Mouse (Mus musculus) neural tube, embryonic 14.5 days (tissue): Measurements from ENCODE around the gene Sept9. TPM values are rescaled to one million over a fixed set of nuclear protein-coding genes. Genes with fewer than 3 reads are reported as not detected.
A peak's percentile ranks its signal among the peaks of the same experiment; 100 is the strongest.

ENCODE experiments used
- ATAC-seq: fragments of 200-750 bp; cut with Nextera tagmentation; 2 replicates; pipeline ENCODE4 v1.8.0; 2017; ENCODE audit warnings: low read depth, mild to moderate bottlenecking, moderate TSS enrichment, moderate library complexity
- H3K27ac ChIP-seq: fragments of 300-500 bp; sonication (generic); 2 replicates; pipeline ENCODE4 v1.5.1; 2014; ENCODE audit warnings: low read depth, mild to moderate bottlenecking, control low read depth, low read length, moderate library complexity, mixed read lengths
- H3K27me3 ChIP-seq: fragments of 300-500 bp; sonication (generic); 2 replicates; pipeline ENCODE4 v1.6.1; 2014; ENCODE audit warnings: low read length; ENCODE audit not compliant: control insufficient read depth, insufficient read depth
- H3K36me3 ChIP-seq: fragments of 300-500 bp; sonication (generic); 2 replicates; pipeline ENCODE4 v1.6.1; 2014; ENCODE audit warnings: low read length, mixed read lengths; ENCODE audit not compliant: control insufficient read depth, insufficient read depth
- H3K4me1 ChIP-seq: fragments of 300-500 bp; sonication (generic); 2 replicates; pipeline ENCODE4 v1.6.1; 2014; ENCODE audit warnings: low read length; ENCODE audit not compliant: control insufficient read depth, insufficient read depth
- H3K4me2 ChIP-seq: fragments of 300-500 bp; sonication (generic); 2 replicates; pipeline ENCODE4 v1.6.1; 2014; ENCODE audit warnings: mild to moderate bottlenecking, low read depth, low read length, control low read depth
- H3K4me3 ChIP-seq: fragments of 300-500 bp; sonication (generic); 2 replicates; pipeline ENCODE4 v1.5.1; 2014; ENCODE audit warnings: low read depth, low read length, control low read depth, mixed read lengths
- H3K9ac ChIP-seq: fragments of 300-500 bp; sonication (generic); replicated peaks from 2 replicates; pipeline ENCODE4 v1.6.1; 2014; ENCODE audit warnings: low read depth, mild to moderate bottlenecking, control low read depth, low read length, mixed read lengths
- H3K9me3 ChIP-seq: fragments of 300-500 bp; sonication (generic); 2 replicates; pipeline ENCODE4 v1.6.1; 2016; ENCODE audit warnings: low read length; ENCODE audit not compliant: control insufficient read depth
- WGBS: fragments of 180-500 bp; shearing (Covaris S2); extraction: QIAGEN DNeasy Blood & Tissue Kit; methylation state at CpG from one replicate; pipeline ENCODE4 v1.1.7; 2014; 5-methylcytosine and 5-hydroxymethylcytosine counted together
- polyA plus RNA-seq: library from polyadenylated mRNA; unstranded; fragments of >200 nt; fragmentation: Nextera tagmentation; extraction: Ambion mirVana; gene quantifications from 2 replicates; pipeline ENCODE4 v1.2.1, GENCODE M21; 2014

The Sept9 gene
- polyA plus RNA-seq, 1 experiment from 2014 or later, result 70.6 TPM

- H3K27ac ChIP-seq, result no peak overlapping the region
- no peaks in the 10 kb centered on the region for H3K9me3 ChIP-seq
- peaks cover 19% of the 10 kb centered on the region for H3K4me1 ChIP-seq
- H3K27me3 ChIP-seq, result no peaks in the 10 kb centered on the region
- ATAC-seq, result no peak
- no peak overlapping the region for H3K4me2 ChIP-seq
- 75% methylated on average over 3 of the region's 3 CpGs for WGBS
- no peak overlapping the region for H3K4me3 ChIP-seq
- H3K9ac ChIP-seq, result no peak overlapping the region
- no peaks in the 10 kb centered on the region for H3K36me3 ChIP-seq
These were observed 197.5 kb downstream of the Sept9 start for GRCm38 (mm10) chr11:117396929-117397328.

GRCm38 (mm10) chr11:117397755-117398154 lies 198.3 kb downstream of the Sept9 start:
- WGBS, result 37% methylated on average over 4 of the region's 4 CpGs
- peak; percentile 31; the same call in 1 of the 2 replicates for ATAC-seq
- H3K9me3 ChIP-seq, result no peaks in the 10 kb centered on the region
- no peak overlapping the region for H3K4me2 ChIP-seq
- no peak overlapping the region for H3K27ac ChIP-seq
- no peak overlapping the region for H3K4me3 ChIP-seq
- H3K9ac ChIP-seq, result no peak overlapping the region
- H3K27me3 ChIP-seq, result no peaks in the 10 kb centered on the region
- no peaks in the 10 kb centered on the region for H3K36me3 ChIP-seq
- H3K4me1 ChIP-seq, result peaks cover 19% of the 10 kb centered on the region

DNA sequence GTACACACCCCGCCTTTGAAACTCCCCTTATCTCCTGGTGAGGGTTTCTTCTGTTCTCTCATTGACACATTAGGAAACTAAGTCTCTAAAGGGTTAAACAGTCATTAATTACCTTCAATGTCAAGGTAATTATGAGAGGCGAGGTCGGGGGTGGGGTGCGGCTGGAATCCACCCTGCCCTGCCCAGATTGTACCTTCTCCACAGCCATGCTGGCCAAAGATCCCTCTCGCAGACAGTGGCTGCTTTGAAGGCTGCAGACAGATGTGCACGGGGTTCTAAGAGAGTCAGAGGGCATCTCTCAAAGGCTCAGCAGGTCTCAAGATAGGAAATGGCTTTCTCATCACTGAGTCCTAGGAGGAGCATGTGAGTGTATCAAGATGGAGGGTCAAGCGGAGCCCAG lies 198.7 kb downstream of the Sept9 start:
- no peak overlapping the region for H3K9ac ChIP-seq

DNA sequence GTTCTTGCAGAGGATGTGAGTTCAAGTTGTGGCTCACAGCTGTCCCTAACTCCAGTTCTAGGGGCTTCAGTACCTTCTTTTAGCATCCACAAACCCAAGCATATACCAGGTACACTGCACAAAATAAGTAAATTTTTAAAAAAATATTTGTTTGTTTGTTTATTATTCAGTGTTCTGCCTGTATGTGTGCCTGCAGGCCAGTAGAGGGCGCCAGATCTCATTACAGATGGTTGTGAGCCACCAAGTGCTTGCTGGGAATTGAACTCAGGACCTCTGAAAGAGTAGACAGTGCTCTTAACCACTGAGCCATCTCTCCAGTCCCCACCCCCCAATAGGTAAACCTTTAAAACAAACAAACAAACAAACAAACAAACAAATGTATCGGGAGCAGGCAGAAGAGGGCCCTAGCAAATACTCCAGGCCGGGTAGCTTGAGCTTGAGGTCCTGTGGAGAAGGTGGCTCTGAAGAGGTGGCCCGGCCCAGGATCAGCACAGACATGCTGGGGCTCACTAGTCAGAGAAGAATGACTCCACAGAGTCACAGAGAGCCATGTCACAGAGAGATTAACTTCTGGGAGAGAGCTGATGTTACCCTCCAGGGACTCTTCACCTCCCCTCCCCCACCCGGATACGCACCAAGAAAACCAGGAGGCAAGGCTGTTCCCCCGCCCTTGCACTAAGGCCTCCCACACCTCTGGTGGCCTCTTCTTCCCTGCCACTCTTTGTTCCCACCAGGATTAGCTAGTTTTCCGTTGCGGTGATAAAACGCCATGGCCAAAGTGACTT lies 202.3 kb downstream of the Sept9 start:
- no peak for ATAC-seq

More for the DNA sequence above, 198.7 kb downstream of the Sept9 start:
- Histone ChIP-seq H3K27ac (no peak overlapping the region), H3K4me2 (no peak overlapping the region), H3K4me1 (peaks cover 19% of the 10 kb centered on the region), H3K4me3 (no peak overlapping the region), H3K36me3 (no peaks in the 10 kb centered on the region), H3K27me3 (no peaks in the 10 kb centered on the region), H3K9me3 (no peaks in the 10 kb centered on the region)
- no peak for ATAC-seq
- 42% methylated on average over 7 of the region's 7 CpGs for WGBS

DNA sequence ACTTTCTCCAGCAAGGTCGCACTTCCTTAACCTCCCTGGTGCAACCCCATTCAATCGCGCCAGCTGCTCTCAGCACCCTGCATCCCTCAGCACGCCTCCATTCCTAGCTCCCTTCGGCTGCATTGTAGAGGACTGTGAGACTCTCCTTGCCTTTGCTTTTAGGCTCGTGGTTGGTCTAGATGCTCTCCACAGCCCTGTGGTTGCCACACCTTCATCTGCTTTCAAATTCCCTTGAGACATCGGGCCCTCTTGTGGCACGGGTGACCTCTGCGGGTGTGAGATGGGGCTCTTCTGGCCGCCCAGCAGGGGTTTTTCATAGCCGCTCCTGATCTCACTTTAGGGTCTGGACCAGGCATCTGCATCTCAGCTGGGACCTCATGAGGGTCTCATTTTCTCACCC lies 203.1 kb downstream of the Sept9 start:
- no peak overlapping the region for H3K9ac ChIP-seq
- 81% methylated on average over 11 of the region's 11 CpGs for WGBS
- H3K4me2 ChIP-seq, result no peak overlapping the region
- no peak for ATAC-seq
- H3K27me3 ChIP-seq, result no peaks in the 10 kb centered on the region
- H3K4me3 ChIP-seq, result no peak overlapping the region
- H3K4me1 ChIP-seq, result peaks cover 9% of the 10 kb centered on the region
- H3K36me3 ChIP-seq, result no peaks in the 10 kb centered on the region
- H3K27ac ChIP-seq, result no peak overlapping the region
- no peaks in the 10 kb centered on the region for H3K9me3 ChIP-seq

More for the DNA sequence above, 202.3 kb downstream of the Sept9 start:
- no peak overlapping the region for H3K4me2 ChIP-seq
- H3K27me3 ChIP-seq, result no peaks in the 10 kb centered on the region
- H3K36me3 ChIP-seq, result no peaks in the 10 kb centered on the region
- H3K9me3 ChIP-seq, result no peaks in the 10 kb centered on the region
- no peak overlapping the region for H3K27ac ChIP-seq
- no peak overlapping the region for H3K9ac ChIP-seq
- peaks cover 2% of the 10 kb centered on the region for H3K4me1 ChIP-seq
- H3K4me3 ChIP-seq, result no peak overlapping the region
- WGBS, result 92% methylated on average over 10 of the region's 10 CpGs

GRCm38 (mm10) chr11:117403073-117403472 lies 203.6 kb downstream of the Sept9 start:
- no peaks in the 10 kb centered on the region for H3K9me3 ChIP-seq
- 90% methylated on average over 6 of the region's 6 CpGs for WGBS

DNA sequence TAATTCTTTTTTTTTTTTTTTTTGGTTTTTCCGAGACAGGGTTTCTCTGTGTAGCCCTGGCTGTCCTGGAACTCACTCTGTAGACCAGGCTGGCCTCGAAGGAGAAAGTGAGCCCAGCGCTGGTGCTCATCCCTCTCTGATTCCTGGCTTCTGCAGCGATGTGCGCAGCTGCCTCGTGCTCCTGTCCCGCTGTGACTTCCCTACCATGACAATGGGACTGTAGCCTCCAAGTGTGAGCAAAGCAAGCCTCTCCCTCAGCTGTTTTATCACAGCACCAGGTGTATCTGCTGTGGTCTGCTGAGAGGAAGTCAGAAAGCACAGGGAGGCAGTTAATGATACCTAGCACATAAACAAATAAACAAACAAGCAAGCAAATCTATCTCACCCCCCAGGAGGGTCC lies 204.3 kb downstream of the Sept9 start:
- WGBS, result 37% methylated on average over 7 of the region's 7 CpGs
- no peaks in the 10 kb centered on the region for H3K36me3 ChIP-seq
- H3K27me3 ChIP-seq, result no peaks in the 10 kb centered on the region
- no peak for ATAC-seq
- no peak overlapping the region for H3K27ac ChIP-seq
- no peak overlapping the region for H3K4me3 ChIP-seq
- no peaks in the 10 kb centered on the region for H3K9me3 ChIP-seq
- peaks cover 20% of the 10 kb centered on the region for H3K4me1 ChIP-seq
- H3K9ac ChIP-seq, result 0 out of 2 replicates have a peak overlapping the region, but pooled peaks have one; percentile 3
- no peak overlapping the region for H3K4me2 ChIP-seq

More at GRCm38 (mm10) chr11:117403073-117403472, 203.6 kb downstream of the Sept9 start:
- no peak overlapping the region for H3K4me3 ChIP-seq
- H3K27me3 ChIP-seq, result no peaks in the 10 kb centered on the region
- H3K36me3 ChIP-seq, result no peaks in the 10 kb centered on the region
- H3K9ac ChIP-seq, result no peak overlapping the region
- no peak for ATAC-seq
- peaks cover 13% of the 10 kb centered on the region for H3K4me1 ChIP-seq
- no peak overlapping the region for H3K27ac ChIP-seq
- no peak overlapping the region for H3K4me2 ChIP-seq

- Histone ChIP-seq H3K4me3 (no peak overlapping the region), H3K4me1 (peaks cover 37% of the 10 kb centered on the region), H3K27ac (peak overlapping the region; percentile 91), H3K4me2 (no peak overlapping the region), H3K9me3 (no peaks in the 10 kb centered on the region), H3K9ac (peak overlapping the region; percentile 39; the same call in 1 of the 2 replicates), H3K27me3 (no peaks in the 10 kb centered on the region), H3K36me3 (no peaks in the 10 kb centered on the region)
- no peak for ATAC-seq
- WGBS, result 83% methylated on average over 1 of the region's 1 CpGs
These were observed 207.2 kb downstream of the Sept9 start for GRCm38 (mm10) chr11:117406711-117407110.

GRCm38 (mm10) chr11:117407196-117407595 lies 207.7 kb downstream of the Sept9 start:
- Histone ChIP-seq H3K27ac (peak overlapping the region; percentile 91), H3K4me3 (peak overlapping the region; percentile 7; the same call in 1 of the 2 replicates), H3K4me1 (peaks cover 37% of the 10 kb centered on the region), H3K4me2 (peak overlapping the region; percentile 54), H3K36me3 (no peaks in the 10 kb centered on the region), H3K27me3 (no peaks in the 10 kb centered on the region), H3K9ac (peak overlapping the region; percentile 39; the same call in 1 of the 2 replicates), H3K9me3 (no peaks in the 10 kb centered on the region)
- ATAC-seq, result peak; percentile 18; the same call in 1 of the 2 replicates
- 9% methylated on average over 4 of the region's 4 CpGs for WGBS
